Mouse (Mus musculus): ENCODE data around the gene Snta1.

The Snta1 gene

GRCm38 (mm10) chr2:154407643-154408445, at the start of gene Snta1:
Snta1 (minus strand) TSS chr2:154408099.
- peak; percentile 93 for DNase-seq

- no peak for DNase-seq
Measured at GRCm38 (mm10) chr2:154456621-154457020, 48.7 kb upstream of the Snta1 start.

GRCm38 (mm10) chr2:154455776-154456175, 47.9 kb upstream of the Snta1 start:
- peak; percentile 36 for DNase-seq

- no peak for DNase-seq
Measured at GRCm38 (mm10) chr2:154454605-154455004, 46.7 kb upstream of the Snta1 start.

- no peak for DNase-seq
Measured at GRCm38 (mm10) chr2:154454099-154454498, 46.2 kb upstream of the Snta1 start.

GRCm38 (mm10) chr2:154452951-154453350, 45.1 kb upstream of the Snta1 start:
- no peak for DNase-seq

- no peak for DNase-seq
Measured at GRCm38 (mm10) chr2:154448633-154449032, 40.7 kb upstream of the Snta1 start.

- DNase-seq: no peak
Measured at GRCm38 (mm10) chr2:154447821-154448220, 39.9 kb upstream of the Snta1 start.

GRCm38 (mm10) chr2:154440453-154440852, 32.6 kb upstream of the Snta1 start:
- DNase-seq: no peak

- DNase-seq: no peak
Measured at GRCm38 (mm10) chr2:154437191-154437527, 29.3 kb upstream of the Snta1 start.

- DNase-seq: peak; percentile 60
Measured at GRCm38 (mm10) chr2:154436458-154437190, 28.7 kb upstream of the Snta1 start, which contains the start of gene Cbfa2t2. Cbfa2t2 (plus strand) TSS chr2:154436481.

GRCm38 (mm10) chr2:154436076-154436457, 28.2 kb upstream of the Snta1 start:
- DNase-seq: peak; percentile 100

GRCm38 (mm10) chr2:154434690-154435089, 26.8 kb upstream of the Snta1 start:
- no peak for DNase-seq

GRCm38 (mm10) chr2:154433391-154433790, 25.5 kb upstream of the Snta1 start:
- no peak for DNase-seq

- no peak for DNase-seq
Measured at GRCm38 (mm10) chr2:154432696-154433095, 24.8 kb upstream of the Snta1 start.

- DNase-seq: no peak
Measured at GRCm38 (mm10) chr2:154430566-154430965, 22.7 kb upstream of the Snta1 start.

- no peak for DNase-seq
Measured at GRCm38 (mm10) chr2:154427853-154428360, 20.0 kb upstream of the Snta1 start.

- no peak for DNase-seq
Measured at GRCm38 (mm10) chr2:154426905-154427852, 19.3 kb upstream of the Snta1 start.

GRCm38 (mm10) chr2:154426188-154426904, 18.4 kb upstream of the Snta1 start:
- DNase-seq: no peak

- DNase-seq: no peak
Measured at GRCm38 (mm10) chr2:154425522-154425921, 17.6 kb upstream of the Snta1 start.

- DNase-seq: no peak
Measured at GRCm38 (mm10) chr2:154423548-154423947, 15.6 kb upstream of the Snta1 start.

- DNase-seq: no peak
Measured at GRCm38 (mm10) chr2:154422181-154422580, 14.3 kb upstream of the Snta1 start.
